Comparison of ENCODE assay signal across 9 mouse cellular contexts in the genomic region with DNA sequence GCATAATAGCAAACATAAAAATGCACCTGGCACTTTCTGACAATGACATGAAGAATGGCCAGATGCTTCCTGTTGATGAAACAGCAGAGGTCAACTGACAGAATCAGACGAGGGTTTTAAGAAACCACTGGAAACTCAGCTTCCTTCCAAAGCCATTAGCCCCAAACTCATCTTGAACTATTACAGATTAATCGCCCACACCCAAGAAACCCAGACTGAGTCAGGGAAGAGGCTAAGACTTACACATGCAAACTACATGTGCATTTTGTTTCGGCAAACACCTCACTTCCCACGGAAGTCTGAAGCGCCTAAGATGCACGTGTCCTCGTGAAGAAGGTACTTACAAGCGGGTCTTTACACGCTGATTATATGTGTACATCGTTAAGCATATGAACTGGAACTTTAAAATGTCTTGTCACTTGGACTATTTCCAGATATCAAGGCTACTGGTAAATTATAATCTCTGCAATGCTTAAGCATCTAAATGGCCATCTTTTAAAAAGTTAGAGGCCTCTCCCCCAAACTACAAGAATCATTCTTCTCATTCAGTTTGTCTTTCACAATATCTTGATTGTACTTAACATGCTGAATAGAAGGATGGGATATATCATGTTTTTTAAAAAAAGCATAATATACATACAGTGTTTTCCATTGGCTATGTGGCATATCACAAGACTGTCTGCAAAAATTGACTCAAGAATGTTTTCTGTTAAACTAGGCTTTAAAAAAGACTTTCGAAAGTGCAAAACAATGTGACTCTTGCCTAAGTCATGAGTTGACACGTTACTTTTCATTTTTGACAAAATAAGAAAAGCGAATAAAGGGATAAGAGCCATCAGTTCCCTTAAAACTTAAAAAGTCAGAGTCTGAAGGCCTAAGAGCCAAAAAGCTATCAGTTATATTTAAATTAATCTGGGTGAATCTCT. TPM values are rescaled to one million over a fixed set of nuclear protein-coding genes. Genes with fewer than 3 reads are reported as not detected.
DNase-seq lines count a peak whose midpoint lies in the region; ATAC-seq and TF ChIP-seq lines count a peak whose summit lies in the region.
"Had no signal": no experiment of that assay in that cellular context is flagged by ENCODE, and none has a peak within 500 bp of the region (broad histone marks: within the 10 kb centered on the region; RNA-seq: fewer than 3 reads in every experiment).

No protein-coding gene starts in this region.

- H3K27ac ChIP-seq in embryonic facial prominence, embryonic 13.5 days: peak overlapping the region; percentile 100; the same call in 1 of the 2 replicates
- no peak overlapping the region for H3K27ac ChIP-seq in limb, embryonic 11.5 days (replicated peaks; ENCODE audit: low read depth, low read length)
- peak overlapping the region; percentile 97; the same call in 1 of the 2 replicates for H3K27ac ChIP-seq in small intestine, adult 2 months (ENCODE audit: insufficient read depth, low read depth, low read length)

- TF ChIP-seq POLR2A in small intestine, adult 2 months (IDR thresholded peaks at IDR 0.05; ENCODE audit: low read depth, low read length): no peak

- WGBS in embryonic facial prominence, embryonic 13.5 days: 62% methylated on average over 13 of the region's 13 CpGs
- 70% methylated on average over 13 of the region's 13 CpGs for WGBS in limb, embryonic 11.5 days
- WGBS in small intestine, adult 2 months: 19% methylated on average over 13 of the region's 13 CpGs

- H3K9me3 ChIP-seq in erythroblast, embryonic 14.5 days (ENCODE audit: control insufficient read depth, low read length): no peaks in the 10 kb centered on the region
- no peaks in the 10 kb centered on the region for H3K9me3 ChIP-seq in embryonic facial prominence, embryonic 13.5 days
- H3K9me3 ChIP-seq in limb, embryonic 11.5 days (ENCODE audit: control insufficient read depth, low read length): no peaks in the 10 kb centered on the region

- no peaks in the 10 kb centered on the region; the same call in none of the 2 replicates for H3K36me3 ChIP-seq in erythroblast, embryonic 14.5 days (ENCODE audit: control insufficient read depth)
- H3K36me3 ChIP-seq in embryonic facial prominence, embryonic 13.5 days: peaks cover 16% of the 10 kb centered on the region
- H3K36me3 ChIP-seq in limb, embryonic 11.5 days (ENCODE audit: control insufficient read depth, insufficient read depth, low read length): no peaks in the 10 kb centered on the region
- no peaks in the 10 kb centered on the region for H3K36me3 ChIP-seq in small intestine, adult 2 months (ENCODE audit: control insufficient read depth, insufficient read depth, low read length)

- H3K9ac ChIP-seq in embryonic facial prominence, embryonic 13.5 days: peak overlapping the region; percentile 100
- peak overlapping the region; percentile 100 for H3K9ac ChIP-seq in limb, embryonic 11.5 days (ENCODE audit: low read length)

- no peak for ATAC-seq in erythroblast, adult 5-6 weeks (replicated peaks; ENCODE audit: low FRiP score, poor library complexity, severe bottlenecking)
- no peak for ATAC-seq in embryonic facial prominence, embryonic 13.5 days (ENCODE audit: insufficient number of reproducible peaks, insufficient read depth, low FRiP score, low TSS enrichment, low read depth)
- ATAC-seq in limb, embryonic 11.5 days (ENCODE audit: insufficient number of reproducible peaks, low FRiP score, low TSS enrichment, low read depth): no peak

- peak overlapping the region; percentile 95 for H3K4me3 ChIP-seq in erythroblast, embryonic 14.5 days (replicated peaks)
- peak overlapping the region; percentile 96 for H3K4me3 ChIP-seq in embryonic facial prominence, embryonic 13.5 days
- peak overlapping the region; percentile 73 for H3K4me3 ChIP-seq in limb, embryonic 11.5 days (ENCODE audit: low read depth, low read length)
- H3K4me3 ChIP-seq in small intestine, adult 2 months (ENCODE audit: low read depth, low read length): peak overlapping the region; percentile 20; the same call in 1 of the 2 replicates

- no peaks in the 10 kb centered on the region for H3K27me3 ChIP-seq in erythroblast, embryonic 14.5 days (ENCODE audit: control insufficient read depth)
- no peaks in the 10 kb centered on the region for H3K27me3 ChIP-seq in embryonic facial prominence, embryonic 13.5 days
- H3K27me3 ChIP-seq in limb, embryonic 11.5 days (ENCODE audit: control insufficient read depth, insufficient read depth, low read length): no peaks in the 10 kb centered on the region
- H3K27me3 ChIP-seq in small intestine, adult 2 months (ENCODE audit: control insufficient read depth, insufficient read depth, low read length): no peaks in the 10 kb centered on the region
- H3K27me3 ChIP-seq: Patski had no signal

- peak overlapping the region; percentile 75 for H3K4me2 ChIP-seq in embryonic facial prominence, embryonic 13.5 days
- H3K4me2 ChIP-seq in limb, embryonic 11.5 days (ENCODE audit: low read depth, severe bottlenecking): peak overlapping the region; percentile 61

- TF ChIP-seq CTCF in small intestine, adult 2 months (IDR thresholded peaks at IDR 0.05; ENCODE audit: extremely low read depth, insufficient read length, insufficient replicate concordance, low read depth, low read length): no peak

- peaks cover 42% of the 10 kb centered on the region for H3K4me1 ChIP-seq in erythroblast, embryonic 14.5 days (ENCODE audit: control insufficient read depth)
- peaks cover 26% of the 10 kb centered on the region for H3K4me1 ChIP-seq in embryonic facial prominence, embryonic 13.5 days
- peaks cover 5% of the 10 kb centered on the region; the same call in 1 of the 2 replicates for H3K4me1 ChIP-seq in limb, embryonic 11.5 days (ENCODE audit: control insufficient read depth, insufficient read depth, low read length)
- H3K4me1 ChIP-seq in small intestine, adult 2 months (ENCODE audit: control insufficient read depth, insufficient read depth, insufficient read length, low read length): peaks cover 2% of the 10 kb centered on the region; the same call in 1 of the 2 replicates

- DNase-seq in A20 (ENCODE audit: low read depth, low spot score): peak; percentile 86
- no peak for DNase-seq in limb, embryonic 11.5 days (ENCODE audit: low spot score)
- no peak for DNase-seq in urinary bladder, postnatal 25 days (ENCODE audit: low spot score)
- DNase-seq in layer of hippocampus, adult 8-10 months (ENCODE audit: low spot score in 2 of 2): no peak

RNA-seq across cellular contexts. Expression of gene Gabpb1, which starts 2.6 kb away (rescaled TPM):
- polyA plus RNA-seq in erythroblast, embryonic 14.5 days (2012): 0.64 and 0.83 TPM in 2 replicates
- 9.0 and 16.1 TPM in 2 replicates for total RNA-seq in erythroblast, adult 5-6 weeks (2015; ENCODE audit: low replicate concordance)
- total RNA-seq in erythroblast, adult 5-6 weeks (2017; ENCODE audit: low replicate concordance): 10.9 and 11.4 TPM in 2 replicates
- polyA plus RNA-seq in embryonic facial prominence, embryonic 13.5 days (2015; fragmentation: Nextera tagmentation; extraction: Ambion mirVana): 56.4 and 57.0 TPM in 2 replicates
- 109 and 111 TPM in 2 replicates for polyA plus RNA-seq in limb, embryonic 11.5 days (2014; fragmentation: Nextera tagmentation; extraction: Ambion mirVana)
- 3.3 and 5.0 TPM in 2 replicates for polyA plus RNA-seq in small intestine, adult 2 months (2012; rRNA removed)
- 10 to 100 TPM; 16.1 to 23.4 (median 21.3) TPM for total RNA-seq in layer of hippocampus, adult 8-10 months (2022)

RNA-seq across cellular contexts. Expression of gene Usp8, which starts 33.5 kb away (rescaled TPM):
- polyA plus RNA-seq in erythroblast, embryonic 14.5 days (2012): 0.73 and 0.85 TPM in 2 replicates
- total RNA-seq in erythroblast, adult 5-6 weeks (2015; ENCODE audit: low replicate concordance): 12.7 and 18.2 TPM in 2 replicates
- total RNA-seq in erythroblast, adult 5-6 weeks (2017; ENCODE audit: low replicate concordance): 19.2 and 26.2 TPM in 2 replicates
- 36.5 and 43.4 TPM in 2 replicates for polyA plus RNA-seq in embryonic facial prominence, embryonic 13.5 days (2015; fragmentation: Nextera tagmentation; extraction: Ambion mirVana)
- 43.7 and 49.2 TPM in 2 replicates for polyA plus RNA-seq in limb, embryonic 11.5 days (2014; fragmentation: Nextera tagmentation; extraction: Ambion mirVana)
- polyA plus RNA-seq in small intestine, adult 2 months (2012; rRNA removed): 3.6 and 7.5 TPM in 2 replicates
- 10 to 100 TPM; 53.2 to 55.8 (median 54.1) TPM for total RNA-seq in layer of hippocampus, adult 8-10 months (2022)

RNA-seq across cellular contexts. Expression of gene Hdc, which starts 54.5 kb away (rescaled TPM):
- polyA plus RNA-seq in erythroblast, embryonic 14.5 days (2012): 0.28 and 0.80 TPM in 2 replicates
- 14.8 and 34.1 TPM in 2 replicates for total RNA-seq in erythroblast, adult 5-6 weeks (2015; ENCODE audit: low replicate concordance)
- 22.3 and 24.3 TPM in 2 replicates for total RNA-seq in erythroblast, adult 5-6 weeks (2017; ENCODE audit: low replicate concordance)
- 4.8 and 5.9 TPM in 2 replicates for polyA plus RNA-seq in embryonic facial prominence, embryonic 13.5 days (2015; fragmentation: Nextera tagmentation; extraction: Ambion mirVana)
- polyA plus RNA-seq in limb, embryonic 11.5 days (2014; fragmentation: Nextera tagmentation; extraction: Ambion mirVana): 0.45 and 0.84 TPM in 2 replicates
- 1.0 and 1.2 TPM in 2 replicates for polyA plus RNA-seq in small intestine, adult 2 months (2012; rRNA removed)
- 1 to 10 TPM; 1.1 to 2.2 (median 1.4) TPM for total RNA-seq in layer of hippocampus, adult 8-10 months (2022)

Comparison
In these comparisons a context has a peak if more than half of its experiments do, and no peak if none do; other contexts are left out.
1. H3K4me3 ChIP-seq: peak in every context shown above with its lines; median percentile 96 in embryonic facial prominence, embryonic 13.5 days; 95 in erythroblast, embryonic 14.5 days; 73 in limb, embryonic 11.5 days; 20 in small intestine, adult 2 months.